Mouse (Mus musculus) left cerebral cortex, postnatal 14 days (tissue): ENCODE results near the gene Gm49395. TPM values are rescaled to one million over a fixed set of nuclear protein-coding genes. Genes with fewer than 3 reads are reported as not detected.
A peak's percentile ranks its signal among the peaks of the same experiment; 100 is the strongest.

Experiments
- DNase-seq, 2 experiments: peaks; one replicate each; pipeline ENCODE4 v3.0.0; 2021 to 2022; ENCODE audit warnings: low spot score in 2 of 2, mixed read lengths in 1 of 2
- intact Hi-C: fragments of 180-260 bp; cut with DNase I; formaldehyde crosslinking; loops from one replicate; pipeline ENCODE4 v1.15.1; 2025
- total RNA-seq, 2 experiments: library from RNA; stranded (reverse); gene quantifications; 2 replicates each; pipeline ENCODE4 v1.2.3; 2021

Gene Gm49395
- total RNA-seq, 2 experiments from 2014 or later: 3.7 to 4.1 TPM

DNA sequence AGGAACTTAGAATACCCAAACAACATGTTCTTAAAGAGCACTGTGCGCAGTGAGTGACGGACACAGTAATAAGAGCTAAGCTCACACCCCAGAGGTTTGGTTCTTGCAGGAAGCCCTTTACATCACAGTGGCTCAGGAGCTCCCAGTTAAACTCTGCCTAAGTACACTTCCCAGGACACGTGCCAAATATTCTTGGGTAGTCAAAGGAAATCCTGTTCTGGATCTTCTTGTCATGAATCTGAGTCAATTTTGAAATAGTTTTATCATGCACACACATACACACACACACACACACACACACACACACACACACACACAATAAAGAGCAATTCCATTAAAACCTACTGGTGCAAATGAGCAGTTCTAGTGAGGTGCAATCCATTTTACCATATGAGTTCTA lies 30.3 kb downstream of the Gm49395 start:
- intact Hi-C loops: no loop called here
- DNase-seq: no peak

DNA sequence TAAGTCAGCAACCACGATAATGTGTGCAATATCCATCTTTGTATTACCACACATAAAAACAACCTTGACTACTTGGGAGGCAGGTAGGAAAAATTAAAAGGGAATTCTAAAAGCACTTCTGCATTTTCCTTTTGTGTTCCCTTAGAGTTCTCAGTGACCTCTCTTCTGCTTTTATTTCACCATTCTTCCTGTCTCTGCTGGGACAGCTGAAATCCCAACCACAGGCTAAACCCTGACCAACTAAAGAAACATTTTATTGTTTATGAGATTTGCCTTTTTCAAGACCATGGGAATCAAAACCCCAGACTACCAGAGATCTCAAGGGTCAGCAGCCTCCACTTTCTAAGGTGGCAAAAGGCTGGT lies 33.8 kb downstream of the Gm49395 start:
- DNase-seq: no peak
- intact Hi-C loops: no loop called here

DNA sequence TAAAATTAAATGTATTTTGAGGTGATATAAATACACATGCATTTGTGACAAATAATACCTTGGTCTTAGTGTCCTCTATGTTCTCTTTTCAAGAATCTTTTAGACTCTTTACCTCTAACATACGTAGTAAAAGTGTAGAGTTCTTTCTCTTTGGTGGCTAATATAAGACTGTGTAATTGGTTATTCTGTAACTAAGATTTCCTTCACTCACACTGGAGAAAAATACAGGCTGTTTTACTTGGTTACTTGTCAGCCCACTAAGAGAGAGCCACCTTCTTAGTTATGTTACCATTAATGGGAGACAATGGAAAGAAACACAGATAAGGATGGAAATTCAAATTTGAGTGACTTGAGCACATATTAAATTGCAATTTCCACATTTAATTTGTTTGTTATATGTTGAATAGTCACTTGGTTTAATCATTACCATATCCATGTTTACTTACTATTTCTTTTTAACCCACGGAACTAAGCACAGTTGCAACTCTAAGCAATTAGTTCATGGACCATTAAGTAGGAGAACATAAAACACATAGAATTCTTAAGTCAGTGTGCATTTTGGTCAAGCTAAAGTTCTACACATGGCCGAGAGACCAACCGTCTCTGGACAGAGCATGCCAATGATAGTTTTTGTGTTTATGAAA lies 34.3 kb downstream of the Gm49395 start:
- intact Hi-C loops: no loop called here
- no peak for DNase-seq

DNA sequence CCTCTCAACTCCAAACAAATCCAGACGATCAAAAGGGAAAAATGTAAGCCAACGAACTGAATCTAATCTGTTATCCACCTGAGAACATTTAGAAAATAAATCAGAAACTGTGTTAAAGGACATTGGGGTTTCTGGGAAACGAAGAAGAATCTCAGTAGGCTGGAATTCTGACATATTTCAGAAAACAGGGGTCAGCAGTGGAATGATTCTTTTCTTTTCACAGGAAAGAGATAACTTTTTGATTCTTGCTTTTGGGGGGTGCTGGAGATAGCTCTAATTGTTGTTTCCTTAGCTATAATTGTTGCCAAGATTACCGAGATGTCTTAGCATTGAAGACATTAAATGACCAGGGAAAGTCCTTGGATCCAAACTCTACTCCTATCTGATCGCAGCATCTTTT lies 44.2 kb downstream of the Gm49395 start:
- intact Hi-C loops: no loop called here
- no peak for DNase-seq

DNA sequence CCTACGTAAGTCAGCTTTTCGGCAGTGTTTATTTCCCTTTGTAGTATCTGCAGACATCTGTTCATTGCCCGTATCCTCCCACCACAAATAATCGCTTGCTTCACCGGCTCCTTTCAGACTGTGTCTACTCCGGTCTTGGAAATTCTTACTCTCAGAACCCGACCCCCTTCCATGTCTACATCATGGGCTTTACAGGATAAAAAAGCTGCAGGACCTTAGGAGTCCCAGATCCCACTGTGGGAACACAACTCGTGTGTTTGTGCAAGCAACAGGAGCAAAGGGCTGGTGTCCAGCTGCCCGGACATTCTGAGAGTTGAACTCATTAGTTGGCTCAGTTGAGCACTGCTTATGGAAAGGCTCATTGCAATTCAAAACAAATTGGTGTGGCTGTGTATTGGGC lies 46.9 kb downstream of the Gm49395 start:
- intact Hi-C loops: no loop called here
- no peak for DNase-seq

DNA sequence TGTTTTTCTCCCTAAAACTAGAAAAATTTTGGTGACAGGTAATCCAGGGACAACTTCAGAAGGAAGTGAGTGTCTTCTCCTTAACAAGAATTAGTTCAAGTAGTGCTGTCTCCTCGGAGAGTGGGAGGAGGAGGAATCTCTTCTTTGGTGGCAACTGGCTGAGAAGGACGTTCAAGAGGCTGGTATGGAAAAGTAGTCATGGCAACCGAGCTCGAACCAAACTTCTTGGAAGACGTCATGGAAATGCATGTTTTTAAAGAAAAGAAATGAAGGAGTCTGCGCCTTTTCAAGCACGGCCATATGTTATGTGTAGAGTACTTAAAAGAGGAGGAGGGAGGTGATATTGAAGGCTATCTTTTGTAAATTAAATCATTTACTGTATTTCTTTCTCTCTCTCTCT lies 49.2 kb downstream of the Gm49395 start:
- peak; percentile 59 to 67 for DNase-seq
- intact Hi-C loops: no loop called here

DNA sequence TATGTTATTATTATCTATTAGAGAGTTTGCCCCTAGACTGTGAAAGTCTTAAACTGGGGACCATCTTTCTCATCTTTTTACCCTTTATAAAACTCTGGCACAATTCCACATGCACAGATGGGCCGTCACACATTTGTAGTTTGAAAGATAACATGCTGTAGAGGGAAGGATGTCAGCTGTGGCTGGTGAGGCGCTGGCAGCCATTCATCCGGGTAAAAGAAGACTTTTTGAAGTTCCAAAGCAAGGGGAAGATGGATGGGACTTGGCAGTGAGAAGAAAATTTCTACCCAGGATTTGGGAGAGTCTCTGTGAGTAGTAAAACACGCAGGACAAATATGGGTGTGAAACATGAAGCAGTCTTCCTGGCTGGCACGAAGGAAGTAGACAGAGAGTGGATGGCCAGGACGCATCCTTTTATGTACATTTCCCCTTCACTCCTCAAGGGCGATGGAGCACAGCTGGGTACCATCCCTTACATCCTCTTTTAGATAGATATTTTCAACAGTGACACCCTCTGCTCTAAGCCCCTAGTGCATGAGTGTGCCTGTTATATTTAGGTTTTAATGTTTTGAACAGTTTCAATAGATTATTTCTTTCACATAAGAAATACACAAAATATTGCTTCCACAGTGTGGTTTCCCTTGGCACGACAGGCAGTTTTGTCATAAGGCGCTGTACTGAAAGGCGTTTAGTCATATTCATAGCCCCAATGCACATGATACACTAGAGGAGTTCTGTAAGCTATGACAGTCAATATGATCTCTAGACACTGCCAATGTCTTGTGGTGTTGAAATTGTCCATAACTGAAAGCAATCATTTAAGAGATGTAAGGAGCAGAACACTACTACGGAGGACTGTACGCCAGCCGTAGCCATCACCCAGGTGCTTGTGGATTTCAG lies 50.8 kb downstream of the Gm49395 start:
- intact Hi-C loops: no loop called here
- DNase-seq: peak in 1 of 2 experiments; percentile 14

DNA sequence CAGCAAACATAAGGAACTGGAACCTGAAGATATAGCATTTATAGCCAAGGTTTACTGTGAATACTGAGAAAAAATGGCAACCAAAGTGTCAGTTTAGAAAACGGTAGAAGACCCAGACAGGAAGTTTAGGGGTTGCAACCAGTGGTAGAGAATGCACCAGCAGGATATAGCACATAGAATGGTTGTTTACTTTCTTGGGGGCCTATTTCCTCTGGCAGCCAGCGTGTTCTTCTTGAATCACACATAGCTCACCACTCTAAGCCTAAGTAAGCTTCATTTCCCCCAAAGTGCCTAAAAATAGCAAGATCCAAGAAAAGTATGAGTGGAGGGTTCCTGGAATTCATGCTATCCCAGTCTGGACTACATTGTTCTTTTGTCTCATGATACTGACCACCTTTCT lies 59.1 kb downstream of the Gm49395 start:
- intact Hi-C loops: no loop called here
- no peak for DNase-seq

DNA sequence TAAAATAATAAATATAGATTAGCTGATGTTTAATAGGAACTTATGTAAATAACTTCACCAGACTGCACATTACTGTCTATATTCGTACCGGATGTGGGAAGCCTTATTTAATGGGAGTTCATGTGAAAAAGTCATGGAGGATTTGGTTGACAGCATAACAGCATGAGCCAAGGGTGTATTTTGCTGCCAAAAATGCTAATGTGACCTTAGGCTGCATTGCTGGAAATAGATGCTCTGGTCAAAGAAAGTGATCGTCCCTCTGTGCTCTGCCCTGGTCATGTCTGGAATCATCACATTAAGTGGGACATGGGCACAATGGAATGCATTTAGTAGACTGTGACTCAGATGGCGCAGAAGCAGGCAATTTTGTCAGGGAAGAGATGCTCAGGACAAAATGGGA lies 64.4 kb downstream of the Gm49395 start:
- DNase-seq: no peak
- intact Hi-C loops: no loop called here

DNA sequence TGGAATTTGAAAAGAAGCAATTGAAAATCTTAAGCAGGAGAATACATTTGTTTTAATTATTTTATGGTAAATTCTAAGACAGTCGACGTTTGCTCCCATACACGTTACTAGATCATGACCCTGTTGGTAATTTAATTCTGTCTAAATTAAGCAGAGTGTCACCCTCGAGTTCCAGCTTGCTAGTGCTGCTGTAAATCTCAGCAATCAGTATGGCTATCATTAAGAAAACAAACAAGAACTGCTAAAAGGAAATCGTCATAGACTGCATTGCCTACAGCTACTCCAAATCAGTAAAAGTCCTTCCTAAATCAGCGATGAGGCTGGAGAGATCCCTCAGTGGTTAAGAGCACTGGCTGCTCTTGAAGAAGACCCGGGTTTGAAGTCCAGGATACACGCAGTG lies 66.3 kb downstream of the Gm49395 start:
- intact Hi-C loops: no loop called here
- DNase-seq: no peak

DNA sequence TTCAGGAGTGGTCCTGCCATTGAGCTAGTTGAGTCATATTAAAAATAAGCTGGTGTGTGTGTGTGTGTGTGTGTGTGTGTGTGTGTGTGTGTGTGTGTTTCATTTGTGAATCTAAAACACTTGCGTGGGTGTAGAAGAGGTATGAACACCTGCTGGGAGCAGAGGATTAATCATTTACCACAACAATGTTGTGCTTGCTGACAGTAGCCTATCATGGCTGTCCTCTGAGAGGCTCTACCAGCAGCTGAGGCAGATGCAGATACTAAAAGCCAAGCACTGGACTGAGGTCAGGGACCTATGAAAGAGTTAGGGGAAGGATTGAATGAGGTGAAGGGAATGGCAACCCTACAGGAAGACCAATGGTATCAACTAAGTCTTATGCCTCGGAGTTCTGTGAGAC lies 68.6 kb downstream of the Gm49395 start:
- intact Hi-C loops: no loop called here
- no peak for DNase-seq

DNA sequence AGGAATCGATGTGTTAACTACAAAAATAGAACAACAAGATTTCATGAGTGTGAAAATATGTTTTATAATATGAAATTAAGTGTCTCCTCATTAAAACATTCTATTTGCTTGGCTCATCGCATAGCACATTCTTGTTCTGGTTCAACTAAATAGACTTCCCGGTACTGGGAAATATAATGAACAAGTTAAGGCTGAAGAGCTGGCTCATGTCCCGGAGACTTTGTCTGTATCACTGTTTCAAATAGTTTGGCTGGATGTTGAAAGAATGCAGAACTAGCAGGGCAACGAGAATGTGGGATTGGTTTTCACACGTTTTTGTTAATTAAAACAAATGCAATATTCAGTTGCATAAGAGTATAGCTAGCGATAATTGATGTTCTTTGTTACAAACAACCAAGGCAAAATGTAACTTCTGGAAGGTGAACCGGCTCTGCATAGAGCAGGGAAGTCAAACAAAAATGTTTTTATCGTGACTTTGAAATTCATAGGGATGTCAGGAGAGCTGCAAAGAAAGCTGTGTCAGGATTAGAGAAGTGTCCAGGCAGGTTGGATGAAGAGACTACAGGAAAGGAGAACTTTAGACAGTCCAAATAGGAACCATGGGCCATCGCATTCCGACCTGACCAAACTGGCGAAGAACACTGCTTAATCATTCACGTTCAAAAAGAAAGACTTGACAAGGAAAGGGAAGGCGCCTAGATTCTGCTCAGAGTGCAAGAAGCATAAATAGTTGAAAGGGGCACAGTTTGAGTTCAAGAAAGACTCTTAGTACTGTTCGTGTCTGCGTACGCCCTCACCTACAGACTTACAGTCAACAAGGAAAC lies 70.3 kb downstream of the Gm49395 start:
- no peak for DNase-seq

DNA sequence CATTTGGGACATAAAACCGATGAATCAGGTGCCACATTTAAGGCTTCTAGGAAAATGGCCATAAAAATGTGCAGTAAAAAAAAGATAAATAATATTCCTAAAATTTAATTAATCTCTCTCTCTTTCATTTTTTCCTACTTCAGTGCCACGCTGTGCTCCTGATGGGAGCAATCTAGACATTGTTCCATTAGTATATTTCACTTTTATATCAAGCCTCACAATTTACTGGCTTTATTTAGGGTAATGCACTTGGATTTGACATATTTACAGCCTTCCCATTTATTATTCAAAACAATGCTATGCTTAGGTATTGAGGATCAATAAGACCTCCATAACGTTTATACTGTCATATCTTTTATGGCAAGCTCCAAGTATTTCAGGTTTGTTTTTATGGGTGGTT lies 76.3 kb downstream of the Gm49395 start:
- intact Hi-C loops: no loop called here
- no peak for DNase-seq

More for the DNA sequence above, 70.3 kb downstream of the Gm49395 start:
- intact Hi-C loops: no loop called here

DNA sequence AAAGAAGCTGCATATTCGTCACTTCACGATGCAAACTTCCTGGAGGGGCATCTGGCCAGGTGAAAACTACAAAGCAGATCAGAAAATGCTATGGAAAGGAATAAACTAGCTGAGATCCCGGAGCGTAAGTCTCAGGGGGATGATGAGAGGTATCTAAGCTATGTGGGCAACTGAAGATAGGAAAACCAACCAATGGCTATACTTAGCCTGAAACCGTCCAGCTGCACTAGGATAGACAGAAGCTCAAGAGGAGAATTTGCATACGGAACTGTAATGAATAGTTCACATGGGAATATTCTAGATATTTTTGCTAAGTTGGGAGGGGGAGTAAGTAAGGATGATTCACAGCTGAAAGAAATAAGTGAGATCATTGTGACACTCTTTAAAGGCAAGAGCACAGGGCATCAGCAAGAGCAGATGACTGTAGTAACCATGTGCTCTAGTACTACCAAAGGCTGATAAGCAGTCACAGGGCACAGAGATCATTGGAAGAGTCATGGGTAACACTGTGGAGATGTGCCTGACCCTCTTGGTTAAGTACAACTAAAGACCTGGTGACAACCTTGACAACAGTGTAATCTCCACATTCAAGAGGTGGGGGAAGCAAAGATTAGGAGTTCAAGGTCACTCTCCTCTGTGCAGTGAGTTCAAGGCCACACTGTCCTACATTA lies 79.5 kb downstream of the Gm49395 start:
- no peak for DNase-seq
- intact Hi-C loops: no loop called here

DNA sequence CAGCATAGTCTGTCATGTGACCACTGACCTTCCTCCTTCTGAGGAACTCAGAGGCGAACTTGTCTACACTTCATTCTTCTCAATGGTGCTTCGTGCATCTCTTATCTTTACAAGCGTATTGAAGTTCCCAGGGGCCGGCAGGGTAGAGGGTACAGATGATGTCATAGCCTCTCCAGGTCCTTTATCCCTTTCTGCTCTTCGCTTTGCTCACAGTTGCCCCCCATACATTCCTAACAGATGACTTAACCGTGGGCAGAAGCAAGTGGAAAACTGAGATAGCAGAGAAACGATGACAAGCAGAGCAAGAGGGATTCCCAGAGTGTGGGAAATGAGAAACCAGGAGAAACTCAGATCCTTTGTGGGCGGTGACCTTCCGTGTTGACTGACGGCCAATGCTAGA lies 80.3 kb downstream of the Gm49395 start:
- no peak for DNase-seq
- intact Hi-C loops: no loop called here

DNA sequence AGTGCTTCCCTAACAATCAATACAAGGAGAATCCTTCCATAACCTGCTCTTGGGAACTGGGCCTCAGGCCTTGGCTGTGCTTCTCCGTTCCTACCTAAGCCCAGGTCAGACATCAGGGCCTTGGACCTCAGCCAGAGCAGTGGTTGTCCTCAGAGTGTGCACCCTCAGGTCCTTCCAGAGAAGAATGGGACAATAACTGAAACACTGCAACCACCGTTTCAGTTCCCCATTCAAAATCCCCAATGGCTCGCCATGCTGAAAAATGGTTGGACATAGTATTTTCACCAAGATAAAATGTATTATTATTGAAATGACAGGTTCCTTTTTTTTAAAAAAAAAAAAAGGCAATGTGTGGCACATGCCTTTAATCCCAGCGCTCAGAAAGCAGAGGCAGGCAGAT lies 81.0 kb downstream of the Gm49395 start:
- intact Hi-C loops: no loop called here

DNA sequence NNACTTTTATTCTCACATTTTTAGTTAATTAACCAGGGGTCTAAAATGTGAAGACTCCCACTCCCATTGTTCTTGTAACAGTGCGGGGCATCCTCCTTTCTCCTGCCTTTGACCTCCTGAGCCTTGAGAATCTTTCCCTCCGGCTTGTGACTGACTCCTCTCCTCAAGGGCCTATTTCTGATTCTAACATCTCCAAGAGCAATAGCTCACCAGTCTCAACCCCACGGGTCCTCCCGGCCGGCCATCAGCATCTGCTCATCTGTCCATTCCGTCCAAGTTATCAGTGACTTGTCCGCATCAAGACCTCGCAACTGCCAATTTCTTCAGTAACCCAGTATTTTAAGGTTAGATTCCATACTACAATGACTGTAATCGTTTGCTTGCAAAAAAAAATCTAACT lies 84.2 kb downstream of the Gm49395 start:
- intact Hi-C loops: no loop called here
- DNase-seq: no peak

More for the DNA sequence above, 81.0 kb downstream of the Gm49395 start:
- DNase-seq: no peak

DNA sequence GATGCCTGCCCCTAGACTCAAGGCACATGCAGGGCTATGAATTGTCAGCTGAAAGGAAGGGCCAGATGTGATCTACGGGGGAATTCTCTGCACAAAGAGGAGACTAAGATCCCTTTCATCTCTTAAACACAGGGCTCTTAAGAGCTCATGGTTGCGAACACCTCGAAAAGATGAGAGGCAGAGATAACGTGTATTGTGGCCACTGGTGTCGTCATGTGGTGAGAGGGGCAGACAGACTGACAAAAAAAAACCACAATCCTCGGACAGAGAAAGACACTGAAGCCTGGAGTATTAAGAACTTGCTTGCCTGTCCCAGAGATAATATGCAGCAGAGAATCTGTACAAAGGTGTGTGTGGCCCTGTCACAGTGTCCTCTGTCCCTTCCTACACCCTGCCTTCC lies 90.2 kb downstream of the Gm49395 start:
- DNase-seq: no peak
- intact Hi-C loops: no loop called here

DNA sequence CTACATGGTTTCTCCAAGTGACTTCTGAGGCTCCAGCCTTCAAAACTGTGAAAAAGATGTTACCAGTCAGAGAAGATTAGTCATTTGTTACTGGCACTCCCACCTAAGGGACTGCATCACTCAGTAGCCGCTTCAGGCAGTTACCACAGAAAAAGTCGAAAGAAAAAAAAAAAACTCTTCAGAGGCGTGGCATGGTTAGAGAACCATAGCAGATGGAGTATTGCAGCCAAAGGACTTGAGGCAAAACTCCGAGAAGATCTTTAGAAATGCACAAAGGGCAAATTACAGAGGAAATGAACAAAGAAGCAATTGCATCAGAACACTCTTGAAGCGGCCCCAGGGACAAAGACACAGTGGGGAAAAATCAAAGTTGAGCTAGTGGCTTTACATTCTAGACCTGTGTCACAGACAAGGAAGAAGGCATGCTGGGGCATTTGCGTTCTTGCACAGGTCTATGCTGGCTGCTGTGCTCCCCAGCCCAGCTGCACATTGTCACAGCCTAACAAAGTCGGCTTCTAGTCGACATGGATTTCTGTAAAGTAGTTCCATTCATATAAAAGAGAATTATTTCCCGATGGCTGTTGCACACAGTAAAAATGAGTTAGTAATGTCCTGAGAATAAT lies 95.4 kb downstream of the Gm49395 start:
- intact Hi-C loops: no loop called here

More for the DNA sequence above, 95.4 kb downstream of the Gm49395 start:
- no peak for DNase-seq
